Mouse (Mus musculus) liver, embryonic 13.5 days (tissue): ENCODE data around the gene Wdr83. TPM values are rescaled to one million over a fixed set of nuclear protein-coding genes. Genes with fewer than 3 reads are reported as not detected.

Experiments
- ATAC-seq: fragments of 200-750 bp; cut with Nextera tagmentation; 2 replicates; pipeline ENCODE4 v1.8.0; 2017; ENCODE audit warnings: low read depth, mild to moderate bottlenecking, moderate number of reproducible peaks, moderate library complexity
- DNase-seq: peaks from one replicate; pipeline ENCODE4 v3.0.0; 2022
- H3K27ac ChIP-seq: fragments of 300-500 bp; sonication (generic); 2 replicates; pipeline ENCODE4 v1.5.1; 2015; ENCODE audit warnings: moderate library complexity, mild to moderate bottlenecking, inconsistent platforms
- H3K27me3 ChIP-seq: fragments of 300-500 bp; sonication (generic); 2 replicates; pipeline ENCODE4 v1.6.1; 2015; ENCODE audit warnings: mild to moderate bottlenecking, inconsistent platforms
- H3K36me3 ChIP-seq: fragments of 300-500 bp; sonication (generic); 2 replicates; pipeline ENCODE4 v1.6.1; 2015; ENCODE audit warnings: mild to moderate bottlenecking, inconsistent platforms
- H3K4me1 ChIP-seq: fragments of 300-500 bp; sonication (generic); replicated peaks from 2 replicates; pipeline ENCODE4 v1.6.1; 2015; ENCODE audit warnings: inconsistent platforms
- H3K4me2 ChIP-seq: fragments of 300-500 bp; sonication (generic); 2 replicates; pipeline ENCODE4 v1.6.1; 2015; ENCODE audit warnings: inconsistent platforms, mild to moderate bottlenecking, moderate library complexity
- H3K4me3 ChIP-seq: fragments of 300-500 bp; sonication (generic); replicated peaks from 2 replicates; pipeline ENCODE4 v1.5.1; 2015; ENCODE audit warnings: mild to moderate bottlenecking, inconsistent platforms
- H3K9ac ChIP-seq: fragments of 300-500 bp; sonication (generic); 2 replicates; pipeline ENCODE4 v1.6.1; 2015; ENCODE audit warnings: mild to moderate bottlenecking, inconsistent platforms
- H3K9me3 ChIP-seq: fragments of 300-500 bp; sonication (generic); replicated peaks from 2 replicates; pipeline ENCODE4 v1.6.1; 2016; ENCODE audit warnings: inconsistent platforms
- WGBS: fragments of 180-500 bp; shearing (Covaris S2); methylation state at CpG from one replicate; pipeline ENCODE4 v1.1.7; 2015; ENCODE audit not compliant: insufficient replicate concordance; 5-methylcytosine and 5-hydroxymethylcytosine counted together
- polyA plus RNA-seq: library from polyadenylated mRNA; unstranded; fragments of >200 nt; fragmentation: Nextera tagmentation; extraction: Ambion mirVana; gene quantifications from 2 replicates; pipeline ENCODE4 v1.2.1, GENCODE M21; 2015

The Wdr83 gene
- polyA plus RNA-seq, 1 experiment from 2014 or later: 28.1 TPM

DNA sequence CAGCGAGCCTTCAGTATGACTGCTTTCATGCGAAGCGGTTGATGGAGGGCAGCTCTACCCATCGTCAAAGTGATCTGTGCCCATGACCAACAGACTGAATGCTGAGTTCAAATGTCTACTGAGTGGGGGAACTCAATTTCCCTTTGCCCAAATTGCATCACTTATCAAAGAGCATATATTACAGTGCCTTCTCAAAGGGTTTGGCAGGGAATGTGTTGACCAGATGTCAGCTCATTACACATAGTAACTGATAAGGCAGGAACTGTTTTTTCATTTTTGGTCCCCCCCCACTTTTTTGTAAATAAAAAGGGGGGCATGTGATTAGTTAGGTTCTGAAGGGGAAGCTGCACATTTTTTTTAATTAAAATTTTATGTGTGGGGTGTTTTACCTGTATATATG, 18.5 kb downstream of the Wdr83 start:
- WGBS: 87% methylated on average over 4 of the region's 4 CpGs
- Histone ChIP-seq H3K27me3 (no peaks in the 10 kb centered on the region), H3K4me1 (peaks cover 35% of the 10 kb centered on the region), H3K4me2 (no peak overlapping the region), H3K9ac (no peak overlapping the region), H3K36me3 (peaks cover 6% of the 10 kb centered on the region; the same call in 1 of the 2 replicates), H3K27ac (no peak overlapping the region), H3K9me3 (no peaks in the 10 kb centered on the region), H3K4me3 (no peak overlapping the region)
- no peak for DNase-seq
- ATAC-seq: no peak

DNA sequence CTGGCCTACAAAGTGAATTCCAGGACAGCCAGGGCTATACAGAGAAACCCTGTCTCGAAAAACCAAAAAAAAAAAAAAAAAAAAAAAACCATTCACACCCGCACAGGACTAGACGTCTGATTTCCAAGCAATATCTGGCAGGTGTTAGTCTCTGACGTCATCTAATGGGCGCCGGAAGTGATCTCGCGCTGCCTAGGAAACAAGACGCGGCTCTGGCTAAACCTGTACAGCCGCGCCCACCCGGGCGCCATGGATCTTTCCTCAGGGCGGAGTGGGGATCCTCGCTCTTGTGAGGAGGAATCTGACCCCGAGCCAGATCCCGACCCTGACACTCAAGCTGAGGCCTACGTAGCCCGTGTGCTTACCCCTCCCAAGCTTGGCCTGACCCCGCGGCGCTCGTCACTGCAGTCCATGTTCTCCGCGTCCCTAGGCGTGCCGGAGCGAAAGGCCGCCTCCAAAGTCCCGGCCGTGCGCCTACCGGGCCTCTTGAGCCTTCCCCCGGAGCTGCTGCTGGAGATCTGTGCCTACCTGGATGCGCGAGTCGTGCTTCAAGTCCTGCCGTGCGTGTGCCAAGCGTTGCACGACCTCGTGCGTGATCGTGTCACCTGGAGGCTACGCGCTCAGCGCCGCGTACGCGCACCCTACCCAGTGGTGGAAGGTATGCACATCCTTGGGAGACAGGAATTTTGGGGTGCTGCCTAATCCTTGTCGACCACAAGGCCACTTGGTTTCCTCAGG, 21.1 kb downstream of the Wdr83 start, which contains the start of gene Fbxw9:
Gene Fbxw9 (plus strand): TSS at position 177 of the 738 bp plus-strand sequence.
- H3K27ac ChIP-seq: no peak within 1 kb of the TSS

DNA sequence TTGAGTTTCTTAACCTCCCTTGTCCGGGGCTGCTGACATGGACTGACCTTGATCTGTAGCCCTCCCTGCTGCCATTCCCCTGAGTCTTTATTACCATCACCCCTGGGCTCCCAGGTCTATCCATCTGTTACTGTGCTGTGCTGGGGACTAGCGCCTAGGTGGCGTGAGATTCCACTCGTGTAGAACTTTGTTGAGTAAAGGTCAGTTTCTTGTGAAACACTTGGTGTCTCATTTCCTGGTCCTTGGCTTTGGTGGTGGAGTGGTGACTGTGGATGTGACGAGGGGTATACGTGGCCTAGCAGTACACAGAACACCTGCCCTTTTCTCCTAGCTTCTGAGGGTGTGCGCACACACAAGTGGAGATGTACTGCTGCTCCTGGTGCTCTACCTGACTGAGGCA, 23.7 kb downstream of the Wdr83 start:
- peaks cover 29% of the 10 kb centered on the region for H3K4me1 ChIP-seq
- peaks cover 50% of the 10 kb centered on the region for H3K36me3 ChIP-seq
- H3K9ac ChIP-seq: no peak overlapping the region
- H3K9me3 ChIP-seq: no peaks in the 10 kb centered on the region
- no peak overlapping the region for H3K4me3 ChIP-seq
- H3K27ac ChIP-seq: no peak overlapping the region
- DNase-seq (no peak), ATAC-seq (no peak)
- 80% methylated on average over 7 of the region's 7 CpGs for WGBS
- no peak overlapping the region for H3K4me2 ChIP-seq
- no peaks in the 10 kb centered on the region for H3K27me3 ChIP-seq

More for the DNA sequence above, 21.1 kb downstream of the Wdr83 start, which contains the start of gene Fbxw9:
- peak; percentile 74 for DNase-seq
- peaks cover 29% of the 10 kb centered on the region for H3K4me1 ChIP-seq
- peak; percentile 81 for ATAC-seq
- no peaks in the 10 kb centered on the region for H3K27me3 ChIP-seq
- H3K4me3 ChIP-seq: peak within 1 kb of the TSS; percentile 81
- H3K9me3 ChIP-seq: no peaks in the 10 kb centered on the region
- H3K4me2 ChIP-seq: peak within 1 kb of the TSS; percentile 96
- H3K36me3 ChIP-seq: peaks cover 24% of the 10 kb centered on the region
- WGBS: under 1% methylated on average over 53 of the region's 53 CpGs
- H3K9ac ChIP-seq: peak within 1 kb of the TSS; percentile 75

DNA sequence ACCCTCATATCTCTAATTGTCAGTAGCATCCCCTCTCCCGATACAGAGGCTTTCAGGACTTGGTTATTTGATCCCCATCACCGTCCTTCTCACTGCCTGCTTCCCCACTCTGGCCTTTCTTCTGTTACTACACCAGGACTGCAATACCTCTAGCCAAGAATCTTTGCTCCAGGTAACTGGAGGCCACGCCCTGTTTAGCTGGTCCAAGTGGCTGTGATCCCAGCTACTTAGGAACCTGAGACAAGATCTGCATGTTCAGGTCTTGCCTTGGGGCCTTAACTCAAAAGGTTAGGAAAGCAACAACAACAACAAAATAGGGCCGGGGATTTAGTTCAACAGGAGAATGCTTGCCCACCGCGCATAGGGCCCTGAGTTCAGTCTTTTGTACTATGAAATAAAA, 37.5 kb downstream of the Wdr83 start:
- 88% methylated on average over 6 of the region's 6 CpGs for WGBS
- H3K36me3 ChIP-seq: peaks cover 92% of the 10 kb centered on the region

DNA sequence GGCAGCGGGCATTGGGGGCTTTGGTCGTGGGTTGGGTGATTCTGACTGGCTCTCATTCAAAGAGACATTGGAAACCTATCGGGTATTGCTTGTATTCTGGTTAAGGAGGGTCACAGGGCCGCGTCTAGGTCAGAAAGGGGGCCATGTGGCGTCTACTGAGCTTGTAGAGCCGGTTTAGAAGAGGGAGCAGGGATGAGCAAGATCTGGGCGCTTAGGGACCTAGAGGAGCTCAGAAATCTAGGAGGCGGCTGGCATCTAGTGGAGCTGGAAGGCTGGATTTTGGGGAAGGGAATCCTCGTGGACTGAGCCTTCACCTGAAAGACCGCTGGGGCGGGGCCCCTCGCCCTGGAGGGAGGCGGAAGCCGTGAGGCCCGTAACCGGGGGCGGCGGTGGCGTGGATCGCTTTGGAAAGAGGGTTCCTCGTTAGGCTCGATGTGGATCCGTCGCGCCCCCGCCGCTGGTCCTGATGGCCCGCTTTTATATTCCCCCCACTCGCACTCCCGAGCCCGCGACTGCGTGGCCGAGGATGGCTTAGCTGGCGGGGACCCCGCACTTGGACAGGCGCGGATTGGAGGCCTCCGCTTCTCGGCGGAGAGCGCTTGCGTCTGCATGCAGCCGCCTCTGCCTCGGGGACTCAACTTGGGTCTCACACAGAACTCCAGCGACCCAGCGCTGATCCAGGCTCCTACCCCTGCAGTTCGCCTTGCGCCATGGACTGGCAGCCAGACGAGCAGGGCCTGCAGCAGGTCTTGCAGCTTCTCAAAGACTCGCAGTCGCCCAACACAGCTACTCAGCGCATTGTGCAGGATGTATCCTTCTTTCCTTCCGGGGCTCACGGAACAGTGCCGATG, 43.2 kb downstream of the Wdr83 start:
- H3K9ac ChIP-seq: peak overlapping the region; percentile 93
- peak overlapping the region; percentile 93 for H3K4me2 ChIP-seq
- H3K9me3 ChIP-seq: no peaks in the 10 kb centered on the region
- peak overlapping the region; percentile 97 for H3K27ac ChIP-seq
- under 1% methylated on average over 57 of the region's 57 CpGs for WGBS
- H3K4me3 ChIP-seq: peak overlapping the region; percentile 86
- H3K27me3 ChIP-seq: no peaks in the 10 kb centered on the region
- H3K4me1 ChIP-seq: peaks cover 67% of the 10 kb centered on the region
- peaks cover 45% of the 10 kb centered on the region for H3K36me3 ChIP-seq
- DNase-seq (peak; percentile 62), ATAC-seq (peak; percentile 40)

More for the DNA sequence above, 37.5 kb downstream of the Wdr83 start:
- DNase-seq: no peak
- peaks cover 35% of the 10 kb centered on the region for H3K4me1 ChIP-seq
- no peak for ATAC-seq
- H3K27ac ChIP-seq: no peak overlapping the region
- H3K4me3 ChIP-seq: no peak overlapping the region
- H3K9me3 ChIP-seq: no peaks in the 10 kb centered on the region
- H3K9ac ChIP-seq: no peak overlapping the region
- no peak overlapping the region for H3K4me2 ChIP-seq
- H3K27me3 ChIP-seq: no peaks in the 10 kb centered on the region

DNA sequence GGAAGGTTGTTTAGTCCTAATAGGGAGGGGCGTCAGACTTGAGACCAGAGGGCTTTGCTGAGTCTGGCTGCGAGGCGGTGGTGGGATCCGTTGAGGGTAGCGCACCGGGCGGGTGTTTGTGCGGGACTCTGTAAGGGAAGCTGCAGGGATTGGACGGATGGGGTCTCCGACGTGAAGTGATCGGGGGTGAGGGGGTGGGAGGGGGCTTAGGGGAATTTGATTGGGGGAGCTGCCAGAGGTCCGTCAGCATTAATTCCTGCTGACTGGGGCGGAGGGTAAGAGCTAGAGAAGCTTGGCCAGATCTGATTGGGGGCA, 43.8 kb downstream of the Wdr83 start:
- H3K4me1 ChIP-seq: peaks cover 71% of the 10 kb centered on the region
- no peak for DNase-seq
- H3K9ac ChIP-seq: peak overlapping the region; percentile 93
- ATAC-seq: peak; percentile 32
- under 1% methylated on average over 14 of the region's 14 CpGs for WGBS
- peak overlapping the region; percentile 97 for H3K27ac ChIP-seq
- no peaks in the 10 kb centered on the region for H3K9me3 ChIP-seq
- peaks cover 45% of the 10 kb centered on the region for H3K36me3 ChIP-seq
- H3K4me3 ChIP-seq: peak overlapping the region; percentile 86
- H3K4me2 ChIP-seq: peak overlapping the region; percentile 93
- H3K27me3 ChIP-seq: no peaks in the 10 kb centered on the region

DNA sequence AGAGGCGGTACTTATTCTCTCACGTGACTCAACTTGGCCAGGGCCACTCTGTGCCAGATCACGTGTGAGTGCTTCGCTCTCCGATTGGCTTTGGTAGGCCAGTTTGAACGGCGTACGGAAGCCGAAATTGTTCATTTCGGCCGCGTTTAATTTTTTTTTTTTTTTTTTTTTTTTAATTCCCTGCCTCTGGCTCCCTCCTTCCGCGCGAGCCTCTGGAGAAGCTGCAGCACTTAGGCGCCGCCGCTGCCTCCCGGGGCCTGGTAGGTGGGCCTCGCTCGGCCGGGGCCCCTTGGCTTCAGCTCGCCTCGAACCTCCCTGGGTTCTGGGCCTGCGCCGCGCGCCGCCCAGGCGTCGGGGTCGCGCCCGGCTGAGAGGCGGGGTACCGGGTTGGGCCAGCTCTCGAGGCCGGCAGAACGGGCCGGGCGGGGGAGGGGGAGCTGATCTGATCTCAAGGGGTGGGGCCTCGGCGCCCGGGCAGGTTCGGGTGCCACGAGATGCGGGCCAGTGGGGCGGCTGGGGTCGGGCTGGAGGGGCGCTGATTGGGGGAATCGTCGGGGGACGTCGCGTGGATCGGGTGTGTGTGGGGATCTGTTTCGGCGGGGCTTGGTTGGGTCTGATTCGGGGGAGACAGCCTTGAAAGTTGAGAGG, 44.3 kb downstream of the Wdr83 start, which contains the start of gene Tnpo2:
Gene Tnpo2 (plus strand): TSS at position 198 of the 648 bp plus-strand sequence.
- peak within 1 kb of the TSS; percentile 93 for H3K4me2 ChIP-seq
- H3K27me3 ChIP-seq: no peaks in the 10 kb centered on the region
- peak within 1 kb of the TSS; percentile 86 for H3K4me3 ChIP-seq
- peaks cover 45% of the 10 kb centered on the region for H3K36me3 ChIP-seq
- H3K4me1 ChIP-seq: peaks cover 73% of the 10 kb centered on the region
- DNase-seq (peak; percentile 86), ATAC-seq (peak; percentile 84)
- no peaks in the 10 kb centered on the region for H3K9me3 ChIP-seq
- H3K27ac ChIP-seq: peak within 1 kb of the TSS; percentile 97
- H3K9ac ChIP-seq: peak within 1 kb of the TSS; percentile 93
- WGBS: under 1% methylated on average over 59 of the region's 59 CpGs

DNA sequence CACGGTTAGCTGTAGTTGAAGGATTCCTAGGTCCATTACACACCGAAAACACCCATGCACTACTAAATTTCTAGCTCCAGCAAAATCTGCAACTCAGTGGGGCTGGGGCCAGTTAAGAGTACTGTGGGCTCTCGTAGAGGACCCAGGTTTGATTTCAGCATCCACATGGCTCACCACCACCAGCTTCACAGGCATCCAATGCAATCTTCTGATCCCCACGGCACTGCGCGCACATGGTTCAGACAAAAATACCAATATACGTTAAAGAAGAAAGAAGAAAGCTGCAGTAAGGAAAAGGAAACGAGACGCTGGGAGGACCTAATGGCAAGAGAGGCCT, 44.8 kb downstream of the Wdr83 start:
- H3K4me3 ChIP-seq: peak overlapping the region; percentile 86
- peak overlapping the region; percentile 93 for H3K4me2 ChIP-seq
- WGBS: 0% methylated on average over 9 of the region's 9 CpGs
- peak overlapping the region; percentile 81 for H3K9ac ChIP-seq
- no peaks in the 10 kb centered on the region for H3K9me3 ChIP-seq
- H3K27ac ChIP-seq: peak overlapping the region; percentile 88
- ATAC-seq (peak; percentile 32), DNase-seq (no peak)
- H3K4me1 ChIP-seq: peaks cover 69% of the 10 kb centered on the region
- no peaks in the 10 kb centered on the region for H3K27me3 ChIP-seq
- H3K36me3 ChIP-seq: peaks cover 45% of the 10 kb centered on the region

DNA sequence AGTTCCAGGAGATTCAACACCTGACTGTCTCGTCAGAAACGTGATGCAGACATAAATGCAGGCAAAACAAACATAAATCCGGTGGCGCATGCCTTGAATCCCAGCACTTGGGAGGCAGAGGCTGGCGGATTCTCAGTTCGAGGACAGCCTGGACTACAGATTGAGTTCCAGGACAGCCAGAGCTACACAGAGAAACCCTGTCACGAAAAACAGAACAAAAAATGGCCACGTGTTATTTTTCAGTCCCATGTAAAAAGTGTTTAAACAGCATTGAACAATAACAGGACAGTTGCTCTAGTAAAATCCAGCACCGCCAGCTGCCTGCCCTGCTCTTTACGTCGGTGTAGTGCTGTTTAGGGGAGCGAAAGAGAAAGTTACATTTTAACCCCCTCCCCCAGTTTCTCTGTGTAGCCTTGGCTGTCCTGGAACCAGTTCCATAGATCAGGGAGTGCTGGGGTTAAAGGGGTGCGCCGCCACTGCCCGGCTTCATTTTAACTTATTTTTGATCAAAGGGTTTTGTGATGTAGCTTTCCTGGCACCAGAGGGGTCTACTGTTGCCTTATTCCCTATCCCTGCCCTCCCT, 45.3 kb downstream of the Wdr83 start:
- H3K36me3 ChIP-seq: peaks cover 45% of the 10 kb centered on the region
- H3K4me3 ChIP-seq: peak overlapping the region; percentile 86
- H3K4me1 ChIP-seq: peaks cover 64% of the 10 kb centered on the region
- peak overlapping the region; percentile 88 for H3K27ac ChIP-seq
- H3K9ac ChIP-seq: peak overlapping the region; percentile 81
- DNase-seq (peak; percentile 27), ATAC-seq (0 out of 2 replicates have a peak, but pooled peaks have one; percentile 8)
- no peaks in the 10 kb centered on the region for H3K9me3 ChIP-seq
- H3K27me3 ChIP-seq: no peaks in the 10 kb centered on the region
- H3K4me2 ChIP-seq: peak overlapping the region; percentile 93
- WGBS: under 1% methylated on average over 15 of the region's 15 CpGs

DNA sequence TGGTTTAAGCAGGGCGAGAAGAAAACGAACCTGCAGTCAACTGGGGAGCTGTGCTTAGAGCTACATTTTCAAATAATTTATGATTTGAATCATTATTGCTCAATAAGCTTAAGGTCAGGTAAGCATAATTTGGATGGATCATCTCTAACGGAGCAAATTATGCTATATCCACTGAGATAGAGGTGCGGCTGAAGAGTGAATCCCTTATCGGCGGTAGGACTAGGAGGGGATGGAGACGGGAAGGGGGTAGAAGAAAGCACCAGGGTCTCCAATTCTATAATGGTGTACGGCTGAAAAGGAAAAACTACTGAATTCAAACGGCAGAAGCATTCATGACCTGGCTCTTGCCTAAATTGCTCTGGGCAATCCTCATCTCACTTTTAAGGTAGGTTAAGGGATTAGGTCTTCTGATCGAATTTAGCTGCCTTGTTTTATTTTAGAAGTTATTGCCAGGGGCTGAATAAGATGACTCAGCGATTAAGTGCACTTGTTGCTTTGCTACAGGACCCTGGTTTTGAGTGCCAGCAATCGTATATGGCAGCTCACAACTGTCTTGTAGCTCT, 45.9 kb downstream of the Wdr83 start:
- no peaks in the 10 kb centered on the region for H3K27me3 ChIP-seq
- no peaks in the 10 kb centered on the region for H3K9me3 ChIP-seq
- H3K4me2 ChIP-seq: peak overlapping the region; percentile 93
- peak overlapping the region; percentile 81 for H3K9ac ChIP-seq
- H3K4me1 ChIP-seq: peaks cover 60% of the 10 kb centered on the region
- peak overlapping the region; percentile 88 for H3K27ac ChIP-seq
- peaks cover 44% of the 10 kb centered on the region for H3K36me3 ChIP-seq
- ATAC-seq: no peak
- no peak for DNase-seq
- WGBS: 4% methylated on average over 12 of the region's 12 CpGs
- H3K4me3 ChIP-seq: peak overlapping the region; percentile 86
